Mouse (Mus musculus): ENCODE data around the gene Ulk1. TPM values are rescaled to one million over a fixed set of nuclear protein-coding genes. Genes with fewer than 3 reads are reported as not detected.
A peak's percentile ranks its signal among the peaks of the same experiment; 100 is the strongest.

Ulk1 gene
- total and polyA plus RNA-seq, 2 experiments from 2014 or later = 21.1 to 69.8 TPM

DNA sequence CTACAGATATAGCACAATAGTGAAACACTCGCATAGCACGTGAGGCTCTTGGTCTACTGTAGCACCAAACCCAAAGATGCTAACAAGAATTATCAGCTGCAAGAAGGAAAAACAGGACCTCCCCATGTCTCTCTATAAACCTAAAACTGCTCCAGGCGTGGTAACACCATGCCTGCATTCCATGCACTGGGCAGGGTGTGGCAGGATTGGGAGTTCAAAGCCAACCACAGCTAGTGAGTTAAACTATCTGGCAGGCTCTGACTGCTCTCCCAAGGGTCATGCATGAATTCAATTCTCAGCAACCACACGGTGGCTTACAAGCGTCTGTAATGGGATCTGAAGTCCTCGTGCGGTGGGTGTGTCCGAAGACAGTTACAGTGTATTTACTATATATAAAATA lies 26.7 kb downstream of the Ulk1 start:
- Histone ChIP-seq H3K4me3 (ENCODE audit: low read depth, low read length) (no peak overlapping the region), H3K4me1 (ENCODE audit: insufficient read depth, low read length) (no peaks in the 10 kb centered on the region; the same call in 1 of the 2 replicates), H3K27ac (ENCODE audit: low read depth, low read length) (no peak overlapping the region), H3K36me3 (ENCODE audit: insufficient read depth, low read length) (peaks cover 35% of the 10 kb centered on the region), H3K9ac (replicated peaks; ENCODE audit: low read length, poor library complexity, severe bottlenecking) (no peak overlapping the region), H3K4me2 (ENCODE audit: low read depth, low read length, poor library complexity, severe bottlenecking) (no peak overlapping the region), H3K27me3 (ENCODE audit: insufficient read depth, low read length) (no peaks in the 10 kb centered on the region), H3K9me3 (ENCODE audit: low read length) (no peaks in the 10 kb centered on the region)
- 68% methylated on average over 8 of the region's 8 CpGs for WGBS
- DNase-seq (ENCODE audit: low spot score) = no peak
- no peak for TF ChIP-seq CTCF (IDR thresholded peaks at IDR 0.05)
- no peak for ATAC-seq (ENCODE audit: low FRiP score)

DNA sequence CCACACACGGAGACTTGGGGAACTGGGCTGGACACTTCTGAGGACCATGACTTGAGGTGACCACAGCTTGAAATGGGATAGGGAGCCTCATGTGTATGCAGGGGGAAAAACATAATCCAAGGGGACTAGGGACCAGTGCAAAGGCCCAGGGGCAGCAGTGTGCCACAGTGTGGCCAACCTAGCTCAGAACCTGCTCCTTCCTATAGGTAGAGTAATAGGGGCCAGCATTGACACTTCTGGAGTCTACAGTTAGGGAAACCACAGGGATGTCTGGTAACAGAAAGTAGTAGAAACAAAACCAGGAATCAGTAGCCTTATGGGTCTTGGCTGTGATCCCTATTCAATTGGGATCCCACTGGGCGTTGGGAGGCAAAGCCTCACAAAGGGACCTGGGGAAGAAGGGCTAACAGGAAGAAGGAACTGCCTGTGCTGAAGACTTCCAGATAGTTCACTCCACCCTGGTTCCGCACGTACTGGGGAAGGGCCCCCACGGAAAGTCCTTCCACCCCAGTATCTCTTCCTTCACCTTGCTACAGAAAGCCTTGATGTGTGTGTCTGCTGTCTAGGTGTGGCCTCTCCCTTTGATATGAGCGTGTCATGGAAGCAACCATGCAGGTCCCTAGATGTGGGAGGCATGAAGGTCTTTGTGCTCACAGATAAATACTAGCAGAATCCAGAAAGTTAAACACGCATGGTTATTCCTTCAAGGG lies 28.2 kb downstream of the Ulk1 start:
- peaks cover 22% of the 10 kb centered on the region for H3K36me3 ChIP-seq (ENCODE audit: insufficient read depth, low read length)
- TF ChIP-seq CTCF (IDR thresholded peaks at IDR 0.05) = no peak
- 83% methylated on average over 7 of the region's 7 CpGs for WGBS
- DNase-seq (ENCODE audit: low spot score) = no peak
- H3K9me3 ChIP-seq (ENCODE audit: low read length) = no peaks in the 10 kb centered on the region
- H3K9ac ChIP-seq (replicated peaks; ENCODE audit: low read length, poor library complexity, severe bottlenecking) = no peak overlapping the region
- no peak overlapping the region for H3K27ac ChIP-seq (ENCODE audit: low read depth, low read length)
- H3K4me2 ChIP-seq (ENCODE audit: low read depth, low read length, poor library complexity, severe bottlenecking) = no peak overlapping the region
- H3K4me3 ChIP-seq (ENCODE audit: low read depth, low read length) = no peak overlapping the region
- no peaks in the 10 kb centered on the region for H3K27me3 ChIP-seq (ENCODE audit: insufficient read depth, low read length)
- H3K4me1 ChIP-seq (ENCODE audit: insufficient read depth, low read length) = no peaks in the 10 kb centered on the region; the same call in 1 of the 2 replicates
- no peak for ATAC-seq (ENCODE audit: low FRiP score)

DNA sequence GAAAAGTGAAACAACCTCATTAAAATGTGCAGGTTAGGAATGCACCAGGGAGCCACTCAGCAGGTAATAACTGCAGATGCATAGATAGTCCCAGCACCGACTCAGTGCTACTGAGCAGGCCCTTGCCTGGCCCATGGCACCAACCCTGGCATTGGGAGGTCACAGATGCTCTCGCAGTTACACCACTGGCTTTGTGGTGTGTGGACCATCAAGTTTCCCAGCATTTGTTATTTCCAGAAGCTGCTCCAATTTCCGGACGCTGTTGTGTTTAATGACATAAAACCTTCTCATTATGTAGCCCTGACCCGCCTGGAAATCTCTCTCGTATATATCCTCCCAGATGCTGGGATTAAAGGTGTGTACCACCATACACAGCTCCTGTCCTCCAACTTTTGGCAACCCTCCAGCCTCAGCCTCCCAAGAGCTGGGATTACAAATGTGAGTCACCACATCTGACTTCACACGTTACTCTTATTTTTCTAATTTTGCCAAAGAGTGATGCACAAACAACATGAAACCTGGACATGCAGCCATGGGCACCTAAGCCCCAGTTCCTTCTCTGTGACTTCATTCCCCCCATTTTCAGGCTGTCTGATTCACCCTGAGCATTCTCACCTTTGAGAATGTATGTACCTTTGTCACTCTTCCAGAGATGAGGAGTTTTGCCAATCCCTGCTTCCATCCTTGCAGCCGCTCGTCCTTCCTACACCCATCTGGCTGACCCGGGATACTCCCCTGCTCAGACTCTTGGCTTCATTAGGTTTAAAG lies 29.0 kb downstream of the Ulk1 start:
- no peaks in the 10 kb centered on the region for H3K27me3 ChIP-seq (ENCODE audit: insufficient read depth, low read length)
- TF ChIP-seq CTCF (IDR thresholded peaks at IDR 0.05) = no peak
- no peak overlapping the region for H3K27ac ChIP-seq (ENCODE audit: low read depth, low read length)
- peak overlapping the region; percentile 74 for H3K4me3 ChIP-seq (ENCODE audit: low read depth, low read length)
- peak; percentile 55; the same call in 1 of the 2 replicates for ATAC-seq (ENCODE audit: low FRiP score)
- 57% methylated on average over 10 of the region's 10 CpGs for WGBS
- no peaks in the 10 kb centered on the region; the same call in 1 of the 2 replicates for H3K4me1 ChIP-seq (ENCODE audit: insufficient read depth, low read length)
- peak overlapping the region; percentile 72 for H3K9ac ChIP-seq (replicated peaks; ENCODE audit: low read length, poor library complexity, severe bottlenecking)
- peaks cover 19% of the 10 kb centered on the region for H3K36me3 ChIP-seq (ENCODE audit: insufficient read depth, low read length)
- no peaks in the 10 kb centered on the region for H3K9me3 ChIP-seq (ENCODE audit: low read length)
- peak overlapping the region; percentile 91 for H3K4me2 ChIP-seq (ENCODE audit: low read depth, low read length, poor library complexity, severe bottlenecking)
- DNase-seq (ENCODE audit: low spot score) = no peak

DNA sequence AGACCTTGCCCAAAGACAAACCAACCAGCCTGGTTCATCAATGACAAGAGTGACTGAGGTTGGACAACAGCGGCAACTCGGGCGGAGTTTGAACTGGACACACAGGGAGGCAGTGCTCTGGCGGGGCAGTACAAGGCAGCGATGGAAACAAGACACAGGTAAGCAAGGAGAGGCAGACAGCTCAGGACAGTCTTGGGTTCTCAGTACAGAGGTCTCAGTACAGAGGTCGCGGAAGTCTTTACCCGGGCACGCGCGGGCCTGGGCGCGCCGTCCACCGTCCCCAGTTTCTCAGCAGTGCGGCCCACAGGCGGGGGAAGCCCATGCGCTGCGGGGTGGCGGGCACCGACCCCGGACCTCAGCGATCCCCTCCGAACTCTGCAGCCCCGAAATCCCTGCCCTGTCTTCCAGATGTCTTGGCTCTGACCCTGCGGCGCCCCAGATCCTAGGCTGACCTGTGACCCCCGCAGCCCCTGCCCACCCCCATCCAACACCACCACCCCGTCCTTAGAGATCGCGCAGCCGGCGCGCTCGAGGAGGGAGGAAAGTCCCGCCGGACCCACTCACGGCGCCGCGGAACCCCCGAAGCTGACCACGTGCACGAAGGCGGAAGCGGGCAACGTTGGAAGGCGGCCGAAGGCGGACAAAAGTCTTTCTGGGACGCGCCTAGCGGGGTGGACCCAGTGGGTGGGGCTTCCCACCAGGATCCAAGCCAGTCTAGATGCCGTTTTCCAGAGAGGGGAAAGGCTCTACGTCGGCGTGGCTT lies 29.7 kb downstream of the Ulk1 start, which contains the start of gene Pus1:
Gene Pus1, minus strand, starts transcription at position 662 of the 763 bp plus-strand sequence.
- H3K9ac ChIP-seq (replicated peaks; ENCODE audit: low read length, poor library complexity, severe bottlenecking) = peak within 1 kb of the TSS; percentile 72
- H3K9me3 ChIP-seq (ENCODE audit: low read length) = no peaks in the 10 kb centered on the region
- no peaks in the 10 kb centered on the region for H3K27me3 ChIP-seq (ENCODE audit: insufficient read depth, low read length)
- under 1% methylated on average over 57 of the region's 57 CpGs for WGBS
- peak; percentile 93 for DNase-seq (ENCODE audit: low spot score)
- peak within 1 kb of the TSS; percentile 74 for H3K4me3 ChIP-seq (ENCODE audit: low read depth, low read length)
- peaks cover 17% of the 10 kb centered on the region for H3K36me3 ChIP-seq (ENCODE audit: insufficient read depth, low read length)
- peak within 1 kb of the TSS; percentile 91 for H3K4me2 ChIP-seq (ENCODE audit: low read depth, low read length, poor library complexity, severe bottlenecking)
- H3K4me1 ChIP-seq (ENCODE audit: insufficient read depth, low read length) = no peaks in the 10 kb centered on the region; the same call in 1 of the 2 replicates
- no peak within 1 kb of the TSS for H3K27ac ChIP-seq (ENCODE audit: low read depth, low read length)
- no peak for TF ChIP-seq CTCF (IDR thresholded peaks at IDR 0.05)
- ATAC-seq (ENCODE audit: low FRiP score) = peak; percentile 83

DNA sequence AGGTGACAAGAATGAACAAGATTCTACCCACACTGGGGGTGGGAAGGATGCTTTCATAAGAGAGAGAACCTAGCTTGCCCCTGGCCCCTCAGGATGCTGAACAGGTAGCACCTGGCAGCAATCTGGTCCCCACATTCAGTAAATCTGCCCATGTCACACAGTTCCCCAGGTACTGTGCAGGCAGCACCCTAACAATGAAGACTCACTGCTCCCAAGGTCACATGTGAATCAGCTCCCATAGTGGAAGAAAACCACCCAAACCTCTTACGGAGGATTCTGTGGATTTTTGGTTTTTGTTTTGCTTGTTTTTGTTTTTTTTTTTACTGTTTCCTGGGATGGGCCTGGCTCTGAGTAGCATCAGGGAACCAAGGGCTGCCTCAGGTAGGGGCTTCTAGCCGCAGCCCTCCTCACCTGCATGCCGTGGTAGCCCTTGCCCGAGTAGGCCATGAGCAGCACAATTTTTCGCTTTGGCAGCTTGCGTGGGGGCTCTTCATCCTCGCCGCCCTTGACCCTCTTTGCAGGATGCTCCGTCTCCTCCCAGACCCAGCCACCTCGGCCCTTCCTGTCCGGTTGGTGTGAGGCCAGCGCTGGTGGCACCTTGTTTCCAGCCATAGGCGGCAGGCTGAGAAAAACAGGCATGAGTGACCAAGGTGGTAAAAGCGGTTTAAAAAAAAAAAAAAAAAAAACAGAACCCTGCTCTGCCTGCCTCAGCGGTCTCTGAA lies 30.5 kb downstream of the Ulk1 start:
- DNase-seq (ENCODE audit: low spot score) (no peak), ATAC-seq (ENCODE audit: low FRiP score) (no peak)
- WGBS = 24% methylated on average over 15 of the region's 15 CpGs

More for the DNA sequence above, 30.5 kb downstream of the Ulk1 start:
- H3K4me3 ChIP-seq (ENCODE audit: low read depth, low read length) = peak overlapping the region; percentile 74
- H3K4me1 ChIP-seq (ENCODE audit: insufficient read depth, low read length) = no peaks in the 10 kb centered on the region; the same call in 1 of the 2 replicates
- peak overlapping the region; percentile 72 for H3K9ac ChIP-seq (replicated peaks; ENCODE audit: low read length, poor library complexity, severe bottlenecking)
- H3K27me3 ChIP-seq (ENCODE audit: insufficient read depth, low read length) = no peaks in the 10 kb centered on the region
- no peak overlapping the region for H3K27ac ChIP-seq (ENCODE audit: low read depth, low read length)
- H3K4me2 ChIP-seq (ENCODE audit: low read depth, low read length, poor library complexity, severe bottlenecking) = peak overlapping the region; percentile 91
- no peak for TF ChIP-seq CTCF (IDR thresholded peaks at IDR 0.05)
- H3K9me3 ChIP-seq (ENCODE audit: low read length) = no peaks in the 10 kb centered on the region
- H3K36me3 ChIP-seq (ENCODE audit: insufficient read depth, low read length) = peaks cover 21% of the 10 kb centered on the region

All from midbrain, postnatal 0 days (tissue).